In genomic region chr1:174269162-174269561, GRCm38 (mm10) we compare ENCODE assay signal across 25 mouse cellular contexts. TPM values are rescaled to one million over a fixed set of nuclear protein-coding genes. Genes with fewer than 3 reads are reported as not detected.
DNase-seq lines count a peak whose midpoint lies in the region; ATAC-seq and TF ChIP-seq lines count a peak whose summit lies in the region.
"Had no signal": no experiment of that assay in that cellular context is flagged by ENCODE, and none has a peak within 500 bp of the region (broad histone marks: within the 10 kb centered on the region; RNA-seq: fewer than 3 reads in every experiment).

No protein-coding gene starts in this region.

- H3K36me3 ChIP-seq in lung, embryonic 14.5 days (ENCODE audit: insufficient read depth), result no peaks in the 10 kb centered on the region
- no peaks in the 10 kb centered on the region for H3K36me3 ChIP-seq in hindbrain, embryonic 16.5 days (ENCODE audit: control insufficient read depth, insufficient read depth, low read length)
- H3K36me3 ChIP-seq: embryonic facial prominence, embryonic 10.5 days; embryonic facial prominence, embryonic 12.5 days; forebrain, embryonic 15.5 days had no signal

- H3K27me3 ChIP-seq in lung, embryonic 14.5 days (ENCODE audit: insufficient read depth, low read length), result no peaks in the 10 kb centered on the region
- no peaks in the 10 kb centered on the region for H3K27me3 ChIP-seq in hindbrain, embryonic 16.5 days (replicated peaks; ENCODE audit: control insufficient read depth, insufficient read depth, low read length)
- H3K27me3 ChIP-seq: embryonic facial prominence, embryonic 12.5 days; forebrain, embryonic 13.5 days; forebrain, embryonic 15.5 days had no signal

- H3K9me3 ChIP-seq in lung, embryonic 14.5 days (ENCODE audit: low read depth, low read length), result no peaks in the 10 kb centered on the region
- no peaks in the 10 kb centered on the region for H3K9me3 ChIP-seq in hindbrain, embryonic 16.5 days (ENCODE audit: control insufficient read depth, low read length)
- H3K9me3 ChIP-seq: embryonic facial prominence, embryonic 10.5 days; embryonic facial prominence, embryonic 12.5 days; forebrain, embryonic 13.5 days; forebrain, embryonic 15.5 days had no signal

- ATAC-seq in lung, embryonic 14.5 days (ENCODE audit: insufficient read depth), result no peak
- peak; percentile 74 to 84 for ATAC-seq in hematopoietic stem cell, adult 5-6 weeks (replicated peaks in 1 of 2; ENCODE audit: insufficient read depth in 1 of 2, low FRiP score in 2 of 2, low TSS enrichment in 1 of 2, low read depth in 1 of 2, poor library complexity in 2 of 2, severe bottlenecking in 2 of 2)
- ATAC-seq in megakaryocyte-erythroid progenitor cell, adult 5-6 weeks (replicated peaks; ENCODE audit: low FRiP score, low TSS enrichment, poor library complexity, severe bottlenecking), result peak; percentile 75
- no peak for ATAC-seq in hindbrain, embryonic 16.5 days
- ATAC-seq: activated CD4-positive, CD25-positive, alpha-beta regulatory T cell, adult 4 months; forebrain, embryonic 13.5 days; forebrain, embryonic 15.5 days had no signal

- TF ChIP-seq CTCF in lung, embryonic 14.5 days (IDR thresholded peaks at IDR 0.05; ENCODE audit: low read depth), result no peak

- no peak overlapping the region for H3K4me3 ChIP-seq in lung, embryonic 14.5 days (ENCODE audit: low read depth, low read length)
- H3K4me3 ChIP-seq in hindbrain, embryonic 16.5 days (ENCODE audit: low read length), result no peak overlapping the region
- H3K4me3 ChIP-seq: embryonic facial prominence, embryonic 10.5 days; embryonic facial prominence, embryonic 12.5 days; forebrain, embryonic 13.5 days; forebrain, embryonic 15.5 days had no signal

- DNase-seq in lung, embryonic 14.5 days, result peak; percentile 18
- no peak for DNase-seq in lung, adult 18-20 months
- DNase-seq in MEL-GATA-1-ER (ENCODE audit: extremely low read depth, low read depth), result peak; percentile 20
- no peak for DNase-seq in T-cell, adult 2 months (ENCODE audit: low spot score)
- DNase-seq in embryo, embryonic 10 days (ENCODE audit: low spot score), result no peak
- DNase-seq: adrenal gland, adult 8-10 months; adrenal gland, postnatal 14 days; adrenal gland, postnatal 36 days; cerebellum, adult 11-12 months; cerebellum, adult 2 months; cerebellum, adult 9-10 months; cerebellum, postnatal 10 days; cerebellum, postnatal 25 days had no signal

- no peak overlapping the region for H3K9ac ChIP-seq in lung, embryonic 14.5 days
- H3K9ac ChIP-seq in hindbrain, embryonic 16.5 days (ENCODE audit: low read depth, low read length), result no peak overlapping the region
- H3K9ac ChIP-seq: embryonic facial prominence, embryonic 12.5 days; forebrain, embryonic 13.5 days; forebrain, embryonic 15.5 days had no signal

- H3K27ac ChIP-seq in lung, embryonic 14.5 days (ENCODE audit: low read depth), result no peak overlapping the region
- no peak overlapping the region for H3K27ac ChIP-seq in hindbrain, embryonic 16.5 days (ENCODE audit: low read depth, low read length)
- H3K27ac ChIP-seq: embryonic facial prominence, embryonic 10.5 days; embryonic facial prominence, embryonic 12.5 days; forebrain, embryonic 13.5 days; forebrain, embryonic 15.5 days had no signal

- H3K4me1 ChIP-seq in lung, embryonic 14.5 days (ENCODE audit: insufficient read depth), result no peaks in the 10 kb centered on the region
- no peaks in the 10 kb centered on the region for H3K4me1 ChIP-seq in hindbrain, embryonic 16.5 days (ENCODE audit: control insufficient read depth, insufficient read depth, low read depth, low read length)
- H3K4me1 ChIP-seq: embryonic facial prominence, embryonic 10.5 days; embryonic facial prominence, embryonic 12.5 days; forebrain, embryonic 13.5 days; forebrain, embryonic 15.5 days had no signal

- H3K4me2 ChIP-seq in lung, embryonic 14.5 days, result no peak overlapping the region
- H3K4me2 ChIP-seq in hindbrain, embryonic 16.5 days (ENCODE audit: low read length), result no peak overlapping the region
- H3K4me2 ChIP-seq: embryonic facial prominence, embryonic 12.5 days; forebrain, embryonic 13.5 days; forebrain, embryonic 15.5 days had no signal

- 48% methylated on average over 4 of the region's 4 CpGs for WGBS in lung, embryonic 14.5 days
- WGBS in hindbrain, embryonic 16.5 days, result 80% methylated on average over 4 of the region's 4 CpGs

RNA-seq across cellular contexts. Expression of gene Olfr419, which starts 17.3 kb away (rescaled TPM):
- not detected in 2 replicates for polyA plus RNA-seq in lung, embryonic 14.5 days (2014; fragmentation: Nextera tagmentation; extraction: Ambion mirVana)
- total RNA-seq in hematopoietic stem cell, adult 5-6 weeks (2017), result not detected in 2 replicates
- not detected in 2 replicates for total RNA-seq in megakaryocyte-erythroid progenitor cell, adult 5-6 weeks (2014; fragmentation: Nextera tagmentation)
- not detected in 2 replicates for total RNA-seq in megakaryocyte-erythroid progenitor cell, adult 5-6 weeks (2017)
- not detected in 2 replicates for polyA plus RNA-seq in hindbrain, embryonic 16.5 days (2015; fragmentation: Nextera tagmentation; extraction: Ambion mirVana)
- total RNA-seq: adrenal gland, adult 18-20 months; adrenal gland, adult 8-10 months; adrenal gland, postnatal 14 days; adrenal gland, postnatal 36 days had no signal
- polyA plus RNA-seq: activated CD4-positive, CD25-positive, alpha-beta regulatory T cell, adult 4 months; C2C12; cerebellum, adult 2 months; embryonic facial prominence, embryonic 10.5 days; embryonic facial prominence, embryonic 12.5 days; forebrain, embryonic 11.5 days; forebrain, embryonic 13.5 days; forebrain, embryonic 15.5 days; frontal cortex, adult 2 months had no signal

Comparison
In these comparisons a context has a peak if more than half of its experiments do, and no peak if none do; other contexts are left out.
1. DNase-seq: peak in lung, embryonic 14.5 days (single experiment) and MEL-GATA-1-ER (single experiment); none in lung, adult 18-20 months (0 of 2), T-cell, adult 2 months (single experiment) and embryo, embryonic 10 days (single experiment).
2. ATAC-seq: peak in hematopoietic stem cell, adult 5-6 weeks (2 of 2) and megakaryocyte-erythroid progenitor cell, adult 5-6 weeks (single experiment); none in lung, embryonic 14.5 days (single experiment) and hindbrain, embryonic 16.5 days (single experiment).